In the genomic region with DNA sequence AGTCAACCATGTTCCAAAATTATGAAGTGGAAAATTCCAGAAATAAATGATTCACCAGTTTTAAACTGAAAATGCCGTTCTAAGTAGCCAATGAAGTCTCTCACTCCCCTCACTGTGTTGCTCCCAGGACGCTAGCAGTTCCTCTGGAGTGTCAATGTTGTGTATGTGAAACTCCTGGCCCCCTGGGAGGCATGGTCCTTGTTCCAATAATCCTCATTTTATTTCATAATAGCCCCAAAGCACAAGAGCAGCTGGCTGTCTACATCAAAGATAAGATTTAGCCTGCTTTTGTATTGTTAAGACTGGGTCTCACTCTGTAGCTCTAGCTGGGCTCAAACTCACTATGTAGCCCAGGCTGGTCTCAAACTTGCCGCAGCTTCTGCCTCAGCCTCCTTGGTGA, we compare ENCODE assay signal across 16 mouse cellular contexts.
"Had no signal": no experiment of that assay in that cellular context is flagged by ENCODE, and none has a peak within 500 bp of the region (broad histone marks: within the 10 kb centered on the region; RNA-seq: fewer than 3 reads in every experiment).

No protein-coding gene starts in this region.

- H3K27me3 ChIP-seq: kidney, embryonic 15.5 days; liver, embryonic 15.5 days; lung, embryonic 15.5 days; megakaryocyte, embryonic 14.5 days; midbrain, embryonic 13.5 days; neural tube, embryonic 13.5 days had no signal

- H3K9ac ChIP-seq: kidney, embryonic 15.5 days; liver, embryonic 15.5 days; lung, embryonic 15.5 days; midbrain, embryonic 13.5 days had no signal

- H3K36me3 ChIP-seq: kidney, embryonic 15.5 days; liver, embryonic 15.5 days; lung, embryonic 15.5 days; midbrain, embryonic 10.5 days; midbrain, embryonic 13.5 days; neural tube, embryonic 13.5 days had no signal

- H3K4me1 ChIP-seq: lung, embryonic 15.5 days had no signal

- DNase-seq: kidney, postnatal 10 days; kidney, postnatal 36 days; layer of hippocampus, postnatal 36 days; lung, adult 18-20 months; lung, postnatal 10 days; lung, postnatal 36 days; retina, postnatal 1 day; right cerebral cortex, postnatal 25 days; thymus, postnatal 25 days had no signal

- H3K9me3 ChIP-seq: kidney, embryonic 15.5 days; liver, embryonic 15.5 days; lung, embryonic 15.5 days; megakaryocyte, embryonic 14.5 days; midbrain, embryonic 10.5 days; midbrain, embryonic 13.5 days; neural tube, embryonic 13.5 days had no signal
